Mouse (Mus musculus) midbrain, embryonic 16.5 days (tissue): Measurements from ENCODE around the gene Ttc28. TPM values are rescaled to one million over a fixed set of nuclear protein-coding genes. Genes with fewer than 3 reads are reported as not detected.
A peak's percentile ranks its signal among the peaks of the same experiment; 100 is the strongest.

Experiments
- ATAC-seq: fragments of 200-750 bp; cut with Nextera tagmentation; 2 replicates; pipeline ENCODE4 v1.8.0; 2017; ENCODE audit warnings: moderate TSS enrichment
- H3K27ac ChIP-seq: fragments of 300-500 bp; sonication (generic); 2 replicates; pipeline ENCODE4 v1.5.1; 2014; ENCODE audit warnings: mild to moderate bottlenecking, low read length, mixed read lengths
- H3K27me3 ChIP-seq: fragments of 300-500 bp; sonication (generic); 2 replicates; pipeline ENCODE4 v1.6.1; 2014; ENCODE audit warnings: low read depth, low read length, mixed read lengths; ENCODE audit not compliant: control insufficient read depth, insufficient read depth
- H3K36me3 ChIP-seq: fragments of 300-500 bp; sonication (generic); 2 replicates; pipeline ENCODE4 v1.6.1; 2014; ENCODE audit warnings: mild to moderate bottlenecking, low read length, moderate library complexity, mixed read lengths; ENCODE audit not compliant: control insufficient read depth, insufficient read depth
- H3K4me1 ChIP-seq: fragments of 300-500 bp; sonication (generic); 2 replicates; pipeline ENCODE4 v1.6.1; 2014; ENCODE audit warnings: mild to moderate bottlenecking, low read length, mixed read lengths; ENCODE audit not compliant: control insufficient read depth, insufficient read depth
- H3K4me2 ChIP-seq: fragments of 300-500 bp; sonication (generic); 2 replicates; pipeline ENCODE4 v1.6.1; 2014; ENCODE audit warnings: mild to moderate bottlenecking, low read length, mixed read lengths
- H3K4me3 ChIP-seq: fragments of 300-500 bp; sonication (generic); 2 replicates; pipeline ENCODE4 v1.5.1; 2014; ENCODE audit warnings: low read depth, mild to moderate bottlenecking, low read length, moderate library complexity, mixed read lengths
- H3K9ac ChIP-seq: fragments of 300-500 bp; sonication (generic); 2 replicates; pipeline ENCODE4 v1.6.1; 2014; ENCODE audit warnings: low read depth, low read length, mixed read lengths
- H3K9me3 ChIP-seq: fragments of 300-500 bp; sonication (generic); replicated peaks from 2 replicates; pipeline ENCODE4 v1.6.1; 2014; ENCODE audit warnings: mild to moderate bottlenecking, low read length, mixed read lengths; ENCODE audit not compliant: control insufficient read depth, poor library complexity, severe bottlenecking
- WGBS: fragments of 180-500 bp; shearing (Covaris S2); extraction: QIAGEN DNeasy Blood & Tissue Kit; methylation state at CpG from one replicate; pipeline ENCODE4 v1.1.7; 2014; 5-methylcytosine and 5-hydroxymethylcytosine counted together
- polyA plus RNA-seq: library from polyadenylated mRNA; unstranded; fragments of >200 nt; fragmentation: Nextera tagmentation; extraction: Ambion mirVana; gene quantifications from 2 replicates; pipeline ENCODE4 v1.2.1, GENCODE M21; 2015

The Ttc28 gene
- polyA plus RNA-seq, 1 experiment from 2014 or later = 16.6 TPM

- Histone ChIP-seq H3K9me3 (no peaks in the 10 kb centered on the region), H3K27me3 (no peaks in the 10 kb centered on the region), H3K36me3 (peaks cover 9% of the 10 kb centered on the region; the same call in 1 of the 2 replicates), H3K4me3 (no peak overlapping the region), H3K4me2 (no peak overlapping the region), H3K4me1 (peaks cover 27% of the 10 kb centered on the region), H3K27ac (no peak overlapping the region), H3K9ac (no peak overlapping the region)
- WGBS = 52% methylated on average over 13 of the region's 13 CpGs
- ATAC-seq = no peak
These were observed 351.4 kb downstream of the Ttc28 start for GRCm38 (mm10) chr5:111231044-111231443.

- WGBS = 56% methylated on average over 1 of the region's 1 CpGs
- H3K4me2 ChIP-seq = no peak overlapping the region
- ATAC-seq = no peak
- 0 out of 2 replicates have a peak overlapping the region, but pooled peaks have one; percentile 4 for H3K9ac ChIP-seq
- peaks cover 14% of the 10 kb centered on the region; the same call in 1 of the 2 replicates for H3K36me3 ChIP-seq
- H3K4me3 ChIP-seq = no peak overlapping the region
- no peaks in the 10 kb centered on the region for H3K9me3 ChIP-seq
- no peaks in the 10 kb centered on the region for H3K27me3 ChIP-seq
- H3K27ac ChIP-seq = no peak overlapping the region
- H3K4me1 ChIP-seq = peaks cover 24% of the 10 kb centered on the region
These were observed 352.2 kb downstream of the Ttc28 start for GRCm38 (mm10) chr5:111231769-111232168.

GRCm38 (mm10) chr5:111233022-111233709 lies 353.6 kb downstream of the Ttc28 start:
- Histone ChIP-seq H3K36me3 (peaks cover 16% of the 10 kb centered on the region; the same call in 1 of the 2 replicates), H3K27ac (no peak overlapping the region)

GRCm38 (mm10) chr5:111235131-111235530 lies 355.5 kb downstream of the Ttc28 start:
- no peak for ATAC-seq

More at GRCm38 (mm10) chr5:111233022-111233709, 353.6 kb downstream of the Ttc28 start:
- WGBS = 77% methylated on average over 24 of the region's 24 CpGs
- no peak overlapping the region for H3K4me2 ChIP-seq
- H3K27me3 ChIP-seq = no peaks in the 10 kb centered on the region
- H3K9ac ChIP-seq = no peak overlapping the region
- peaks cover 14% of the 10 kb centered on the region for H3K4me1 ChIP-seq
- H3K9me3 ChIP-seq = no peaks in the 10 kb centered on the region
- H3K4me3 ChIP-seq = no peak overlapping the region
- ATAC-seq = no peak

GRCm38 (mm10) chr5:111237176-111237636 lies 357.6 kb downstream of the Ttc28 start:
- WGBS = 75% methylated on average over 9 of the region's 9 CpGs
- Histone ChIP-seq H3K4me1 (peaks cover 4% of the 10 kb centered on the region; the same call in 1 of the 2 replicates), H3K9me3 (no peaks in the 10 kb centered on the region), H3K4me3 (no peak overlapping the region), H3K27me3 (no peaks in the 10 kb centered on the region), H3K27ac (no peak overlapping the region), H3K36me3 (peaks cover 13% of the 10 kb centered on the region; the same call in 1 of the 2 replicates), H3K9ac (no peak overlapping the region), H3K4me2 (no peak overlapping the region)
- no peak for ATAC-seq

More at GRCm38 (mm10) chr5:111235131-111235530, 355.5 kb downstream of the Ttc28 start:
- 90% methylated on average over 12 of the region's 12 CpGs for WGBS
- no peak overlapping the region for H3K27ac ChIP-seq
- H3K9ac ChIP-seq = no peak overlapping the region
- H3K4me2 ChIP-seq = no peak overlapping the region
- peaks cover 2% of the 10 kb centered on the region; the same call in 1 of the 2 replicates for H3K4me1 ChIP-seq
- H3K9me3 ChIP-seq = no peaks in the 10 kb centered on the region
- peaks cover 16% of the 10 kb centered on the region; the same call in 1 of the 2 replicates for H3K36me3 ChIP-seq
- no peaks in the 10 kb centered on the region for H3K27me3 ChIP-seq
- H3K4me3 ChIP-seq = no peak overlapping the region

- Histone ChIP-seq H3K4me1 (peaks cover 20% of the 10 kb centered on the region), H3K4me3 (no peak overlapping the region), H3K9me3 (no peaks in the 10 kb centered on the region), H3K27ac (no peak overlapping the region), H3K27me3 (no peaks in the 10 kb centered on the region), H3K4me2 (no peak overlapping the region), H3K36me3 (peaks cover 11% of the 10 kb centered on the region; the same call in 1 of the 2 replicates), H3K9ac (no peak overlapping the region)
- no peak for ATAC-seq
- WGBS = 41% methylated on average over 7 of the region's 7 CpGs
These were observed 359.6 kb downstream of the Ttc28 start for GRCm38 (mm10) chr5:111239223-111239622.

GRCm38 (mm10) chr5:111243447-111244040 lies 363.9 kb downstream of the Ttc28 start:
- no peak overlapping the region for H3K9ac ChIP-seq
- H3K9me3 ChIP-seq = no peaks in the 10 kb centered on the region
- no peaks in the 10 kb centered on the region for H3K36me3 ChIP-seq
- no peaks in the 10 kb centered on the region for H3K27me3 ChIP-seq
- WGBS = 16% methylated on average over 14 of the region's 14 CpGs
- H3K4me2 ChIP-seq = no peak overlapping the region
- peak overlapping the region; percentile 72; the same call in 1 of the 2 replicates for H3K27ac ChIP-seq
- peaks cover 29% of the 10 kb centered on the region for H3K4me1 ChIP-seq
- H3K4me3 ChIP-seq = no peak overlapping the region
- ATAC-seq = no peak

GRCm38 (mm10) chr5:111244061-111244460 lies 364.5 kb downstream of the Ttc28 start:
- Histone ChIP-seq H3K9ac (peak overlapping the region; percentile 32; the same call in 1 of the 2 replicates), H3K4me2 (no peak overlapping the region), H3K9me3 (no peaks in the 10 kb centered on the region), H3K4me1 (peaks cover 29% of the 10 kb centered on the region), H3K27me3 (no peaks in the 10 kb centered on the region), H3K4me3 (no peak overlapping the region), H3K36me3 (no peaks in the 10 kb centered on the region), H3K27ac (peak overlapping the region; percentile 72; the same call in 1 of the 2 replicates)
- WGBS = 48% methylated on average over 9 of the region's 9 CpGs
- ATAC-seq = no peak
